Mouse (Mus musculus): Measurements from ENCODE around the gene Sphk2.

The Sphk2 gene

DNA sequence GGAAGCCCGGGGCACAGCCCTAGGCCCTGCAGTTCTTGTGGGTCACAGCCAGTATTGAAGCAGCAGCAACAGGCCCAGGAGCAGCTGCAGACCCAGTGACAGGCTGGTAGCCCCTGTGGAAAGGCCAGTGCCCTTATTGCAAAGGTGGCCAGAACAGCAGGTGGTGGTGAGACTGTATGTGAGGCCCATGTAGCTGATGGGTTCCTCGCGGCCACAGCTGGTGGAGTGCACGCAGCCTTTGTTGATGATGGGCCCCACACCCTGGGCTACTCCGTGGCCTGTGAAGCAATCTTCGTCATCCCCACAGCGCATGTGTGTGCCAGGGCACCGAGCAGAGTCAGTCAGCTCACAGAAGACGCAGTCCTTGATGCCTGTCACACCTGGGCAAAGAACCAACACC lies 7.3 kb upstream of the Sphk2 start:
- in situ Hi-C loops (cut with MboI, MseI) = no loop called here

DNA sequence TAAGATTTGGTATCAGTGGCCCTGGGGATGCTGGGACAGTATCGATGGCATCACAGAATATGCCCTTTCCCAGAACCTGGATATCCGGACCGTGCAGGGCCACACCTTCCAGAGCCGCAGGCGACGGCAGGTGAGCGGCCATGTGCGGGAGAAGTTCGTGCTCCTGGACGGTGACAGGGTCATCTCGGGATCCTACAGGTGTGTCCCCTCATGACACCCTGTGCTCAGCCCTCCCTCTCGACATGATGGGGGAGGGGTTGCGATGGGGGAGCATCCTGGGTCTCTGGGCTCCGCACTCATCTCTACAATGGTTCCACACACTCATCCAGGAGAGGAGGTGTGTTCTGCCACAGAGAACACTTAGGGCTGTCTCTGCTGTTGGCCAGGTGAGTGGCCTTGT lies 6.0 kb upstream of the Sphk2 start:
- in situ Hi-C loops (cut with MboI, MseI) = no loop called here

GRCm38 (mm10) chr7:45723301-45723700 lies 5.5 kb upstream of the Sphk2 start:
- in situ Hi-C loops (cut with MboI, MseI) = no loop called here

DNA sequence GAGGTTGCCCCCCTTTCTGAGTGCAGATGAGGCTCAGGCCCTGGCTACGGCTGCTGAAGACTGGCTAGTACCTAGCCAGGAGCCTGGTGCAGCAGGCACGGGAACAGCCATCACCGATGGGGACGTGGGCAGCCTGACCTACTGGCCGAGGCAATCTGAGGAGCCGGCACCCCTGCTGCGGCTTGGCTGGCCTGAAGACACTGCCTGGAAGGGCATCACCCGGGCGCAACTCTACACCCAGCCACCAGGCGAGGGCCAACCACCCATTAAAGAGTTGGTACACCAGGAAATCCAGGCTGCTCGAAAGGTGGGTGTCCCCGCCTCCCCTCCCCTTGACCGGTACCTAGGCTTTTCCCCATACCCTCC lies 4.5 kb upstream of the Sphk2 start:
- in situ Hi-C loops (cut with MboI, MseI) = no loop called here

DNA sequence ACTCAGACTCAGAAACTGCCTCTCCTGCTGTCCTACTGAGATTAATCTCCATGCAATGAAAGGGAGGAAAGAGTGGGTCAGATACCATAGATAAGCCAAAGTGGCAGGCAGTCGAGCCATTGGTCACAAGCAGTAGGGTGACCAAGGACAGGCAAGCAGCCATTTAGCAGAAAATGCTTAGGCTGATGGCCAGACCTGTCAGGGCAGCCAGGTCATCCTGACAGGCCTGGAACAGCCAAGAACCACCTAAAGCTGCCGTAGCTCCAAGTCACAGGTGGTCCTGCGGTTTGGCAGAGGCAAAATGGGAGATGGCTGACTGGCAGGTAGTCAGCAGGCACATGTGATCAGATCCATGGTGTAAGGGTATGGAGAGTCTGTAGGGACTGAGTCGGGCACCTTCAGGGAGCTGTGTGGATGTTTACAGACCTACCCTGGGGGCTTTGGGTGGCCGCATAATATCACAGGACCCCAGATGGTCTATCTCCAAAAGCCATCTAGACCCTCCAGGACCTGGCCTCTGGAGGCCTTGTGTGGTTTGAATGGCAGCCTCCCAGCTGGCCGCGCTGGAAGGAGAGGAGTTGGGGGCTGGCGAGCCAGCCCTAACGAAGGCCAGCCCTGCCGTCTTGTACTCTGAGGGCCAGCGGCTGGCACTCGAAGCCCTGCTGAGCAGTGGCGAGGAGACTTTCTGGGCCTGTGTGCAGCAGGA lies 4.0 kb upstream of the Sphk2 start:
- in situ Hi-C loops (cut with MboI, MseI) = no loop called here

DNA sequence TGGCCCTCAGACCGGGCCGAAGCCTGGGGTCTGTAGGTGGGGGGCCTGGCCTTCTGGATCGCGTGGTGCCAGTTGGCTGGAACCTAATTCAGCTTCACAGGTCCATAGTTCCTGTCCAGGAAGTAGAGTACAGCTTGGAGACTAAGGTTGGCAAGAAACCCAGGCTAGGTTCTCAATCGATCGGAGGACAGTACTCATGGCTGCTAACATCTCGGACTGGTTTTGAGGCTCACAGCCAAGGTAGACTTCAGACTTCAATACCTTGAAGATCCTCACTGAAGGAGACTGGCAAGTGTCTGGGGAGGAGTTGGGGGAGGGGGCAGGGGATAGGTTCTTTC lies 3.4 kb upstream of the Sphk2 start:
- in situ Hi-C loops (cut with MboI, MseI) = no loop called here

DNA sequence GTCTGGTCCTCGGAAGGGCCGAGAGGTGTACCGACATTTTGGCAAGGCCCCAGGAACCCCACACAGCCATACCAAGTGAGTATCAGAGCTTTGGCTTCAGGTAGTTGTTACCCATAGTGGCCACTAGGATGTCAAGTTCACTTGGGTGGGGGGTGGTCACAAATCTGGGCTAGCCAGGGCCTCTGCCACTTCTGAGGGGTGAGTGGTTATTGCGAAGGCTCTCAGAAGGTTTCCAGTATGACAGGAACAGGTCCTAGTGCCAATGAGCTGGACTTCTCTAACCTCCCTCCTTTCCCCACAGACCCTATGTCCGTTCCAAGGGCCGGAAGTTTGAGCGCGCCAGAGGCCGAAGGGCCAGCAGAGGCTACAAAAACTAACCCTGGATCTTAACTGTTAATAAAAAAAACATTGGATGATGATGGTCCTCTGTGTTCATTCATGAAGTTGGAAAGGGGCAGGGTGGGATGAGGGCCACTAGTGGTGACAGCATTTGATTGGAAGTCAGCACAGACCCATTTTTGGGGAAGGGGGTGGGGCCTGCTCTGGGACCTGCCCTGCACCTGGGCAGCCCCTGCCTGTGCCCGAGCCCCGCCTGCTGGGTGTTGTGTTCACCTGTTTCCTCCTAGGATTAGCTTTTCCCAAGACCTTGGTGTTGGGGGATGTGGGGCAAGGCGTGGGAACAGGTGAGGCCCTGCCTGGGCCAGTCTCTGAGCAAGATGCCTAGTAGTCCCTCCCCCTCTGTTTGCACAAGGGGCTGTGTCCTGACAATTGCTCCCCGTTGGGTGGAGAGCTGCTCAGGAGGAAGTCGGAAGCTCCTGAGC lies 2.8 kb upstream of the Sphk2 start, which contains the start of gene Fam83e:
TSS of gene Fam83e (plus strand) at position 800 of the 821 bp plus-strand sequence.
- in situ Hi-C loops (cut with MboI, MseI) = no loop called here

- in situ Hi-C loops (cut with MboI, MseI) = no loop called here
These were observed 2.1 kb upstream of the Sphk2 start for GRCm38 (mm10) chr7:45719738-45720412.

- in situ Hi-C loops (cut with MboI, MseI) = no loop called here
These were observed 1.4 kb upstream of the Sphk2 start for GRCm38 (mm10) chr7:45719180-45719579.

GRCm38 (mm10) chr7:45718331-45718730 lies 529 bp upstream of the Sphk2 start:
- in situ Hi-C loops (cut with MboI, MseI) = no loop called here

DNA sequence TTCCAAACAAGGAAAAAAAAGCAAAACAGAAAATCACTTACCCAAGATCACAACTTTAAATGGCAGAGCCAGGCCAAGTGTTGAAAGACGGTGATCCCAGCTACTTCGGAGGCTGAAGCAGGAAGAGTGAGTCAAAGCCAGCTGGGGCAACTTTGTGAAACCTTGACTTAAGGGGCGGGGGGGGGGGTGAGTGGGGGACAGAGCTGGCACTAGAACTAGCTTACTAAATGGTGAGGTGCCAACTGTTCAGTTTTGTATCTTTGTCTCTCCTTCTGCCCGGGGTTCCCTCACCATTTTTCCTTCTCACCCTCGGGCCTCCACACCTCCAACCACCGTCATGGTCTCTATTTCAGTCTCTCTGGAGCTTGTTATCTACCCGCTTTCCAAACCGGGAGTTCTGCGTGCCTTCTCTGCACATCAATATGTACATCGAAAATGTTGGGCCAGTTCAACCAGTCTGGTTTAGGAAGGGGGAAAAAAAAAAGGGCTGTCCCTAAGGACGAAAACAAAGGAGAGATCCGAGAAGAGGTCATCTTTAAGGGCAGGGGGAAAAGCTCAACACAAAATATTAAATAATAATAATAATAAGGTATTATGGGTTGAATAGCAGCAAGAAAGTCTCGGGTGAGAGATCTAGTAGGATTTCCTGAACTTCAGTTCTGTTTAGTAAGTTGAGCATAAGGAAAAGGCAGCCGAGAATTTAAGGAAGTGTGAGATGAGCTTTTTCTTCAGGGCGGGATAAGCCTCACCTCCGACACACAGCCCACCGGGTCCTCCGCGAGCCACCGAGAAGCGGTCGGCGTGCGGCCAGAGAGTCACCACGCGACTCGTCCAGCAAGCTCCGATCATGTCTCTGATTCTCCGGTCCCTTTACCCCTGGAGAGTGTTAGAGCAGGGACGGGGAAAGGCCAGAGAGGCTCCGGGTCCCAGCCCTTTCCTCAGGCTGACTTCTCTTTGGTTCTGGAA lies 567 bp downstream of the Sphk2 start:
- in situ Hi-C loops (cut with MboI, MseI) = no loop called here

DNA sequence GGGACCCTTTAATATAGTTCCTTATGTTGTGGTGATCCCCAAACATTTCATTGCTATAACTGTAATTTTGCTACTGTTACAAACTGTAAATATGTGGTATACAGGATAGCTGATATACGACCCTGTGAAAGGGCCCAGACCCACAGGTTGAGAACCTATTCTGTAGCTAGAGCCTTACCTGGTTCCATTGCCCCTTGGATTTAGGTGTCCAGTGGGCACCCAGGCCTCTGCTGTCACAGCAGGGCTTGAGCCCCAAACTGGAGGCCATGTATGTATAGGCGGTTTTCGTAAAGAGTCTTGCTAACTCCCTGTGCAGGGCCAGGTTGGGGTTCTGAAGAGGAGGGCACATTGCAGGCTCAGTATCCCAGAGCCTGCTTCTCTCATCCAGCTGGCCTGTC lies 1.3 kb downstream of the Sphk2 start:
- in situ Hi-C loops (cut with MboI, MseI) = no loop called here

GRCm38 (mm10) chr7:45715741-45716459 lies 1.9 kb downstream of the Sphk2 start:
- in situ Hi-C loops (cut with MboI, MseI) = no loop called here

- in situ Hi-C loops (cut with MboI, MseI) = no loop called here
These were observed 2.6 kb downstream of the Sphk2 start, which contains the start of gene Rpl18 for GRCm38 (mm10) chr7:45715090-45715708. Gene Rpl18, plus strand, starts transcription at chr7:45715457.

DNA sequence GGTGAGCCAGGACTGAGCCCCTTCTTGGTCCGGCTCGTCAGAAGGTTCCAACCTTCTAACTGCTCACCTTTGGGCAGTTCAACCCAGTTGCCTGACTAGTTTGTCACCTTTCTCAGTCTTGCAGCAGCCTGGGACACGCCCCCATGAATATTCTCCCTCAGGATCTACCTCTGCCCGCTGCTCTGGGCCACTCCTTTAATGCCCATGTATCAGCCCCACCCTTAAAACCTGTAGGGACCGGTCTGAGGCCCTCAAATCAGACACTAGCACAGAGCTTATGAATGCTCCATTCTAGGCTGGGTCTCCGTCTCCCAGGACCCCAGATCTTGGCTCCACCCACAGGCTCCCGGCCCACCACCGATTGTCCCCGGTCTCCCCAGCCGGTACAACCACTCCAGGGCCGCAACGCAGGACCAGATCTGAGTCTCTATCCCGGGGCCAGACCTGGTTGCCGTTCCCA lies 3.1 kb downstream of the Sphk2 start:
- in situ Hi-C loops (cut with MboI, MseI) = no loop called here

GRCm38 (mm10) chr7:45713881-45714520 lies 3.8 kb downstream of the Sphk2 start:
- in situ Hi-C loops (cut with MboI, MseI) = no loop called here

- in situ Hi-C loops (cut with MboI, MseI) = no loop called here
These were observed 4.4 kb downstream of the Sphk2 start for GRCm38 (mm10) chr7:45713396-45713795.

- in situ Hi-C loops (cut with MboI, MseI) = no loop called here
These were observed 5.6 kb downstream of the Sphk2 start for GRCm38 (mm10) chr7:45712022-45712757.

Measured in T-helper 2 cell (primary cell).